Mouse (Mus musculus): ENCODE measurements around the gene Klhl22.

Gene Klhl22

GRCm38 (mm10) chr16:17834543-17834942, 75.1 kb downstream of the Klhl22 start:
- DNase-seq = no peak

- DNase-seq = peak; percentile 47
These were observed 76.1 kb downstream of the Klhl22 start for GRCm38 (mm10) chr16:17835481-17835880.

GRCm38 (mm10) chr16:17838051-17838450, 78.6 kb downstream of the Klhl22 start, which contains the start of gene Car15:
TSS of gene Car15 (minus strand) at chr16:17838364.
- DNase-seq = peak; percentile 50

- DNase-seq = no peak
These were observed 80.6 kb downstream of the Klhl22 start for GRCm38 (mm10) chr16:17839976-17840375.

- DNase-seq = no peak
These were observed 83.0 kb downstream of the Klhl22 start for GRCm38 (mm10) chr16:17842437-17842836.
